Mouse (Mus musculus) retina, postnatal 1 day (tissue): ENCODE results near the gene Trmt13.
"Not testable (repeated sequence)": the region's sequence is repeated elsewhere in the genome, so short reads cannot be mapped to it uniquely, and the experiment has no call there.

Experiments used
- DNase-seq: peaks from one replicate; pipeline ENCODE4 v3.0.0-alpha.2; 2012

Gene Trmt13

GRCm38 (mm10) chr3:116614295-116614892, at the start of gene Trmt13:
Trmt13 (minus strand) TSS chr3:116614587.
- no peak for DNase-seq

GRCm38 (mm10) chr3:116662463-116662863, 48.1 kb upstream of the Trmt13 start, which contains the start of gene Mfsd14a:
Mfsd14a (minus strand) TSS chr3:116662677.
- peak; percentile 96 for DNase-seq

DNA sequence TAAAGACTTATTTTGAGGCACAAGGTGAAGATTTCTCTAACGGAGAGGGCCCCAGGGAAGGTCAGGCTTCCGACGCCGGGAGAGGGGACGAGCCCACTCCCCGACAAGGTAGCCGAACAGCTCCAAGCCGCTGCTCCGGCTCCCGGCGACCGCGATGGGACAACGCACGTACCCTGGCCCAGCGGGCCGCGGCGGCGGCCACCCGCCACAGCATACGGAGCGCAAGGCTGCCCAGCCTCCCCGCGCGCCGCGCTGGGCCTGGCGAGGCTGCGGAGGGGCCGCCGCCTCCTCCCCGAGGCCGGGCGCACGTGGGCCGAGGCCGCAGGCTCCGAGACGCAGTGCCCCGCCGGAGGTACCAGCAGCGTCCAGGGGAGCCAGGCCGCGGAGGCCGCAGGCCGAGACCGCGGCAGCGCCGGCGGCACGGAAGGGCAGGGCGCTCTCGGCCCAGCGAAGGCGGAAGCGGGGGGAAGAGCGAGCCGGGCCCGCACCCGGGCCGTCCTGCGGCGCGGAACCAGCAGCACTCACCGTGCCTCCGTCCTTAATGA, 47.6 kb upstream of the Trmt13 start:
- DNase-seq = no peak

DNA sequence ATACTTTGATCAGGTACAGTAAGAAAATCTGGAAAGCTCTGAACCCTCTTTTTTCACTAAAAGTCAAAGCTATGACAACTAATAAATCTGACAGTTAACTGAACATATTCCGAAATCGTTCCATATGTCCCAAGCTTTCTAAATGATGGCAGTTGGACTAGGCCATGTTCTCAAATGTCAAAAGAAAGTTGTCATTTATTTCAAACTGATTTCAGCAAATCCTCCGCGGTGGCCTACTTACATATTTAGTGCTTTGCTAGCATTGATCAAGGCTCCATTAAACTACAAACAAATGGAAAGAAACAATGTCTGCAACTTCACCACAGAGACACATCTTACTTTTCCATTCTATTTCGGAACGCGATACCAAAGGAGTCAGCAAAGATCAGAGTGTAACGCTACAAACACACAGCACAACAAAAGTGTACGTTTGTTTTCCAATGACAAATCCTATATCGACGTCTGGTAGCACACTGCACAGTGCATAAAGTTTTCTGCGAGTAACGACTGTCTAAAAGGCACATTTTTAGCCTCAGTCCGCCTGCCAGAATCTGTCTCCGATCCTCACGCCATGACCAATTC, 47.0 kb upstream of the Trmt13 start:
- DNase-seq = no peak

DNA sequence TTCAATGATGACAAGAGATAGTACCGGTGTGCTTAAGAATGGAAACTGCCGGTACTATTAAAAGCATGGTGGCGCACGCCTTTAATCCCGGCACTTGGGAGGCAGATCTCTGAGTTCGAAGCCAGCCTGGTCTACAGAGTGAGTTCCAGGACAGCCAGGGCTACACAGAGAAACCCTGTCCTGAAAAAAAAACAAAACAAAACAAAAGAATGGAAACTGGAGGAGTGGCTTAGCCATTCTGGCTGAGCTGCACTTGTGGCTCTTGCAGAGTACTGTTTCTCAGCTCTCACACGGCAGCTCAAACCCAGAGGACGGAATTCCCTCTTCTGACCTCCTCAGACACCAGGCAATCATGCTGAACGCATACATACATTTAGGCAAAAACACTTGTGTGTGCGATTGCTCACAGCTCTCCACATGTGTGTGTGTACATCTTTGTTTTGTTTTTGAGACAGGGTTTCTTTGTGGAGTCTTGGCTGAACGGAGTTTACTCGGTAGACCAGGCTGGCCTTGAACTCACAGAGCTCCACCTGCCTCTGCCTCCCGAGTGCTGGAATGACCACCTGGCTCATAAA, 45.6 kb upstream of the Trmt13 start:
- DNase-seq = no peak

DNA sequence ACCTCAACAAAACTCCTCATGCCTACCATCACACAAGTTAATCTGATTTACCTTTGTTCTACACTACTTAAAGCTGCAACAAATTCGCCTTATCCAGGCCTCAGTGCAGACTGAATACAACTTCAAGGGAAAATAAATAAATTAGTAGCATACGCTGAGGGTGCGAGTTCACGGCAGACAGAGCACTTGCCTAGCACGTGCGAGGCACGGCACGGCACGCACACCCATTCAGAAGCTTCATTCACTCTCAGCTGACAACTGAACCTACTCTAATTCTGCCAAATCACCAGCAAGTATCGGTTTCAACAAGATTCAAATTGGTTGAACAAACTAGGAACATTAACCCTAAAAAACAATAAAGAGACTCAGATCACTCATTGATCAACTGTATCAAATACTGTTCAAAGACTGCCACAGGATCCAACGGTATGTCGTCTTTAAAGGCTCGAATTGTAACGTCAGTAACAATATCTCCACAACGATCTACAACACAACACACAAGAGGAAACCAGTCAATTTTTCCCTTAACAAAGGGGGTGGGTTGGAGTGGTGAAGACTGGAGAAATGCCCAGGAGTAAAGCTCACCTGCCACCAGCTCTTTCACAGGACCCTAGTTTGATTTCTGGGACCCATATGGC, 44.7 kb upstream of the Trmt13 start:
- no peak for DNase-seq

GRCm38 (mm10) chr3:116656184-116656965, 42.0 kb upstream of the Trmt13 start:
- DNase-seq = no peak

DNA sequence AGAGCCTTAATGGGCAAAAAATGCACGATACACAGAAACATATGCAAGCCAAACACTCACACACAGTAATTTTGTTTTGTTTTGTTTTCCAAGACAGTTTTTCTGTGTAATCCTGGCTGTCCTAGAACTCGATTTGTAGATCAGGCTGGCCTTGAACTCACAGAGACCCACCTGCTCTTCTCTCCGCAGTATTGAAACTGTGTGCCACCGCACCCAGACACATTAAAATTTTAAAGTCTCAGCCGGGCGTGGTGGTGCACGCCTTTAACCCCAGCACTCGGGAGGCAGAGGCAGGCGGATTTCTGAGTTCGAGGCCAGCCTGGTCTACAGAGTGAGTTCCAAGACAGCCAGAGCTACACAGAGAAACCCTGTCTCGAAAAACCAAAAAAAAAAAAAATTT, 39.7 kb upstream of the Trmt13 start:
- not testable (repeated sequence) for DNase-seq

DNA sequence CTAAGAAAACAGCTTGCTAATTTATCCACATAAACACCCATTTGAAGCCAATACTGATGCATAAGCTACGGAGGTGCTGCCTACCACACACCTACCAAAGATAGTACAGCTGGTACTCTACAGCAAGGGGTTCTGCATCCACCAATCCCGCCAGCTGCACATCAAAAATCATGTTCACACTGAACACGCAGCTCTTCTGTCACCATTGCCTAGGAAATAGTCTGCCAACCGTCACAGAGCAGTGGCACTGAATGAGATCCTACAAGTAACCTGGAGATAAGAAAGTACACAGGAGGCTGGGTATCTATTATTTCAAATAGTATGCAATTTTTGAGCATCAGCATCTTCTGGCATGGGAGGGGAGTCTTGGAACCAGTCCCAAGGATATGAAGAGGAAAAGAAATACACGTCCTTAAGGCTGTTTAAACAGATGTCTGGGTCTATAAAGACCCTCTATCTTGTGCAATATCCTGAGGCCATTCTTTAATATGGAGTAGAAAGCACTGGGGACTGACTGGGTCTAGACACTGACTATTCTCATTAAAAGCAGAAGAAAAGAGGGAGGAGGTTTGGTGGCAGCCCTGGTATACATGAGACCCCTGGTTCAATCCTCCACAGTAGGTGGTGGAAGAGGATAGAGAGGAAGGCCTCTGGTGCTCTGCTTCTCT, 39.0 kb upstream of the Trmt13 start:
- DNase-seq = no peak

GRCm38 (mm10) chr3:116652033-116652446, 37.7 kb upstream of the Trmt13 start:
- peak; percentile 30 for DNase-seq

GRCm38 (mm10) chr3:116650698-116651097, 36.3 kb upstream of the Trmt13 start:
- DNase-seq = no peak

DNA sequence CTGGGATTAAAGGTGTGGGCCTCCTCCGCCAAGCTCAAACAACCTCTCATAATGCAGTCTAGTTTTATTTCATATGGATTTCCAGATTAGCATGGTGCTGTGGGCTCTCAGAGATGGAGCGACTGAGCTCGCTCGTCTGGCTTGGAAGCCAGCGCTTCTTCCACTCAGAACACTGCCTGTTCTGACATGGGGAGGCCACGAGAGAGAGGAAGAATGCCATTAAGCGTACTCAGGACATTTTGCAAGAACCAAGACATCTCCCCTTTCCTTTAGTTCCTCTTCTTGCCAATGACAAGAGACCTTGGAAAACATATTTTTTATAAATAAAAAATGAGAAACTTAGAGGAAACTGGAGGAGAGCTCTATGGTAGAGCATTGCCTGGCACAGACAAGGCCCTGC, 34.4 kb upstream of the Trmt13 start:
- DNase-seq = no peak

DNA sequence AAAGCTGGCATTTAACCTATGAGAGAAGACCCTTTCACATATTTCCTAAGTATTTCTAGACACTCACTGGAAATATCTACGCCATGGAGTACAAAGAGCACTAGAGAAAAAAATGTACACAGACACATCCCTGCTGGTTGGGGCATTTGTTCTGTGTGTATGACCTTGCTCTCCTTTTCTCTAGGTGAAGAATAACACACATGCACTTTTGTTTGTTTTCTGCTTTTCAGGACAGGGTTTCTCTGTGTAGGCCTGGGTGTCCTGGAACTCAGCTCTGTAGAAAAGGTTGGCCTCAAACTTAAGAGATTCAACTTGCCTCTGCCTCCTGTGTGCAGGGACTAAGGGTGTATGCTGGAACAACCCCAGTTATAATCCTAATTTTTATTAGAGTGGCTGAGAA, 32.0 kb upstream of the Trmt13 start:
- no peak for DNase-seq

DNA sequence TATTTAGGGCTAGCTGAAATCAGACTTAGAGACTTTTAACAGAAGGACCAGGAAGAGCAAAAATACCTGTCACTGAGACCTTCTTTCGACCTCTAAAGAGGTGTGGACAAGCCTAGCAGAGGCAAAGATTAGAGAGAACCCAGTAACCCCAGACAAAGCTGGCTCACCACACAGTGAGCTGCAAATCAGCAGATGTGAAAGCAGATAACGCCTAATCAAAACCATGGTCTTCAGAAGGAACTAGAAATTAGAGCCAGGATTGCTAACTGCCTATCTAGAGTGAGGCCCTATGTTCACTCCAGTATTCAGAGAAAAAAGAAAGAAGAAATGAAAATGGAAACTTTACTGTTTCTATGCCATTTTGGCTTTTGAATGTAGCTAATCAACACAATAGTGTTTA, 28.0 kb upstream of the Trmt13 start:
- DNase-seq = no peak

DNA sequence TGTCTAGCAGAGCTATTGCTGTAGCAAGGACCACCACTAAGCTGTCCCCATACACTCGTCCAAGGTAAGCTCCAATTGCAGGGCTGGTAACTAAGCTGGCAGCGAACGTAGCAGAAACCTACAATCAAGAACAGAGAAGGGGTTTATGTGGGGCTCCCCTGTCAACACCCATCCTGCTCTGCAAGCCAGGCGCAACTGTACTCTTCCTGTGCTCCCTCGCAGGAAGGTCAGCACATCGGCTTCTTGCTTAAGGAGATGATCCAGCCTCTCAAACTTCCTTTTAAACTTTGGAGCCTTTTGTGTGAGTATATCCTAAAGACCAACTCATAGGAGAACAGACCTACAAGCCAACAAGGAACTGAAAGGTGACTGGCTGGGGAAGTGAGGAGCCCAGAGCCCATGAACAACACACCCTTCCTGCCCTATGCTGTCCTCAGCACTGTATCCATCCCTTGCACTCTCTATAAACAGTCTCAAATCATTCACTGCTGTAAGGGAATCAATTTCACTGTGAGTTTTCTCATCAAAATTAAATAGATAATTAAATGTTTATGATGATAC, 27.5 kb upstream of the Trmt13 start:
- no peak for DNase-seq

GRCm38 (mm10) chr3:116640024-116640423, 25.6 kb upstream of the Trmt13 start:
- no peak for DNase-seq

DNA sequence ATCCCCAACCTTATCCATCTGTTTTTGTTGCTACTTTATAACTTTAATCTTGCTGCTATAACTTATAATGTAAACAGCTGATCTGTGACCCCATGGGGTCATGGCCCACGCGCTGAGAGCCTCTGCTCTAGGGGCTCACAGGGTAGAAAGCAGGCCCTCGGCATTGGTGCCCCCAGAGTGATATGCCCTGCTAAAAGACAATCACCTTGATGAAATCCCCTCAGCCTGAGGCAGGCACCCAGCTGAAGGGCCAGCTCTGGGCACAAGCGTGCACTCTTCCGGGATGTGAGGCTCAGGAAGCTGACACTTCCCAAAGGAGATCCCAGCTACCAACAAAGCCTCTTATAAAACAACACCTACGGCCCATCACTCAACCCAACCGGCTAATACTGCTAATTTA, 24.2 kb upstream of the Trmt13 start:
- DNase-seq = no peak

DNA sequence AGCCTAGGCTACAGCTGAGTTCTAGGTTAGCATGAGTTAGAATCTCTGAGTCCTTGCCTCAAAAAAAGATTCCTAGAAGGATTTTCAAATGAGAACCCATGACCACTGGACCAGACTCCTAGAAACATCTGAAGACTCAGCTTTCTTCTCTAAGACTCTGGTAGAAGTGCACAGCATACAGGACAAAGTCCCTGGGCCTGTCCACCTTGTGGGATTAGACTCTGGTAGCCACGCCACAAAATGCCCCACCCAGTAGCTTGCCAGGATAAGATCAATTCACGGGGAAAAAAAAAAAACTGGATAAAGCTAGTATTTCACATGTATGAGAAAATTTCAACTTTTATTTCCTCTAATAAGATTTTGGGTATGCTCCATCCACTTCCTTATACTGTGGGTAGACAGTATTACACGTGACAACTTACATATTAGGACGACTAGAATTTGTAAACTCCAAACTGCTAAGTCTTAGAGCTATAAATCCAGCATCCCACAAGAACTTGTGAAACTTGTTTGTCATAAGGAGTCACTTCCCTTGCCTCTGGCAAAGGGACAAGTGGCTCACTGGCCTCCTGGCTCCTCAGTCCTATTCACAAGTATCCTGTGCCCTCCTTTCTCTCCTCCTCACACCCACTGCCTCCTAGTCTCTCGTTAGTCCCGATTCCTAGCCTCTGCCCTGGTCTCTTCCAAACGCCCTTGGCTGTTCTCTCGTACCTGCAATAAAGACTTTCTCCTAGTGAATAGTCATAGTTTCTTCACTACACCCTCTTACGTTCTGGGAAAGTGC, 23.5 kb upstream of the Trmt13 start:
- no peak for DNase-seq

GRCm38 (mm10) chr3:116635799-116636198, 21.4 kb upstream of the Trmt13 start:
- DNase-seq = no peak

GRCm38 (mm10) chr3:116634853-116635252, 20.5 kb upstream of the Trmt13 start:
- DNase-seq = no peak

- no peak for DNase-seq
These were observed 19.7 kb upstream of the Trmt13 start for GRCm38 (mm10) chr3:116634091-116634490.
